Mouse (Mus musculus): Measurements from ENCODE around the gene Rgs9bp.
A peak's percentile ranks its signal among the peaks of the same experiment; 100 is the strongest.
"Not testable (repeated sequence)": the region's sequence is repeated elsewhere in the genome, so short reads cannot be mapped to it uniquely, and the experiment has no call there.

Rgs9bp gene

GRCm38 (mm10) chr7:35583476-35584025 is 1.8 kb downstream of the Rgs9bp start:
- DNase-seq = peak in 1 of 2 experiments; percentile 21

GRCm38 (mm10) chr7:35582719-35583118 is 2.7 kb downstream of the Rgs9bp start:
- DNase-seq = peak in 1 of 2 experiments; percentile 21

- DNase-seq = peak; percentile 46 to 68
Observed at GRCm38 (mm10) chr7:35579849-35580248, 5.5 kb downstream of the Rgs9bp start.

GRCm38 (mm10) chr7:35570883-35571282 is 14.5 kb downstream of the Rgs9bp start:
- not testable (repeated sequence) for DNase-seq

- DNase-seq = not testable (repeated sequence)
Observed at GRCm38 (mm10) chr7:35569724-35570123, 15.7 kb downstream of the Rgs9bp start.

GRCm38 (mm10) chr7:35565965-35566364 is 19.4 kb downstream of the Rgs9bp start:
- not testable (repeated sequence) for DNase-seq

GRCm38 (mm10) chr7:35564872-35565271 is 20.5 kb downstream of the Rgs9bp start:
- peak in 1 of 2 experiments; percentile 55 for DNase-seq

- DNase-seq = no peak
Observed at GRCm38 (mm10) chr7:35564067-35564865, 21.1 kb downstream of the Rgs9bp start.

- no peak for DNase-seq
Observed at GRCm38 (mm10) chr7:35563071-35563470, 22.3 kb downstream of the Rgs9bp start.

- DNase-seq = no peak
Observed at GRCm38 (mm10) chr7:35559838-35560237, 25.5 kb downstream of the Rgs9bp start.

- no peak for DNase-seq
Observed at GRCm38 (mm10) chr7:35558681-35559080, 26.7 kb downstream of the Rgs9bp start.

- no peak for DNase-seq
Observed at GRCm38 (mm10) chr7:35557577-35557976, 27.8 kb downstream of the Rgs9bp start.

- DNase-seq = no peak
Observed at GRCm38 (mm10) chr7:35556905-35557304, 28.5 kb downstream of the Rgs9bp start.

- no peak for DNase-seq
Observed at GRCm38 (mm10) chr7:35556205-35556603, 29.2 kb downstream of the Rgs9bp start, which contains the start of gene Nudt19. Gene Nudt19, minus strand, starts transcription at chr7:35556304.

GRCm38 (mm10) chr7:35555224-35556204 is 29.9 kb downstream of the Rgs9bp start:
- DNase-seq = peak; percentile 85 to 94

GRCm38 (mm10) chr7:35554605-35555175 is 30.7 kb downstream of the Rgs9bp start:
- DNase-seq = peak; percentile 32 to 54

- peak; percentile 57 to 80 for DNase-seq
Observed at GRCm38 (mm10) chr7:35553751-35554604, 31.4 kb downstream of the Rgs9bp start.

- peak; percentile 74 to 79 for DNase-seq
Observed at GRCm38 (mm10) chr7:35545881-35546280, 39.5 kb downstream of the Rgs9bp start.

- DNase-seq = no peak
Observed at GRCm38 (mm10) chr7:35537562-35537961, 47.8 kb downstream of the Rgs9bp start, which contains the start of gene Tdrd12. Gene Tdrd12, minus strand, starts transcription at chr7:35537745.

GRCm38 (mm10) chr7:35535750-35536512 is 49.5 kb downstream of the Rgs9bp start:
- no peak for DNase-seq

GRCm38 (mm10) chr7:35530544-35530943 is 54.8 kb downstream of the Rgs9bp start:
- DNase-seq = not testable (repeated sequence)
